ENCODE assay signal across 20 mouse cellular contexts in genomic region chr11:85886429-85886785, GRCm38 (mm10). TPM values are rescaled to one million over a fixed set of nuclear protein-coding genes. Genes with fewer than 3 reads are reported as not detected.
DNase-seq lines count a peak whose midpoint lies in the region; ATAC-seq lines count a peak whose summit lies in the region.
"Had no signal": no experiment of that assay in that cellular context is flagged by ENCODE, and none has a peak within 500 bp of the region (broad histone marks: within the 10 kb centered on the region; RNA-seq: fewer than 3 reads in every experiment).

No protein-coding gene starts in this region.

- no peaks in the 10 kb centered on the region for H3K9me3 ChIP-seq in heart, embryonic 11.5 days (replicated peaks; ENCODE audit: control insufficient read depth, low read length)
- H3K9me3 ChIP-seq in lung, embryonic 16.5 days (ENCODE audit: control insufficient read depth, low read length) = no peaks in the 10 kb centered on the region
- H3K9me3 ChIP-seq in limb, embryonic 10.5 days (replicated peaks) = no peaks in the 10 kb centered on the region
- H3K9me3 ChIP-seq: hindbrain, embryonic 15.5 days; stomach, embryonic 15.5 days had no signal

- no peak for ATAC-seq in heart, embryonic 11.5 days (replicated peaks; ENCODE audit: insufficient number of reproducible peaks, low FRiP score, low TSS enrichment)
- ATAC-seq in lung, embryonic 16.5 days (ENCODE audit: low read depth) = no peak
- no peak for ATAC-seq in megakaryocyte-erythroid progenitor cell, adult 5-6 weeks (replicated peaks; ENCODE audit: low FRiP score, low TSS enrichment, poor library complexity, severe bottlenecking)

- peak overlapping the region; percentile 27 for H3K4me3 ChIP-seq in heart, embryonic 11.5 days (ENCODE audit: low read depth, low read length)
- H3K4me3 ChIP-seq in lung, embryonic 16.5 days (ENCODE audit: low read length) = peak overlapping the region; percentile 64
- H3K4me3 ChIP-seq in limb, embryonic 10.5 days = peak overlapping the region; percentile 63
- H3K4me3 ChIP-seq: hindbrain, embryonic 15.5 days; stomach, embryonic 15.5 days had no signal

- 1% methylated on average over 22 of the region's 22 CpGs for WGBS in heart, embryonic 11.5 days (ENCODE audit: insufficient replicate concordance)
- 5% methylated on average over 22 of the region's 22 CpGs for WGBS in lung, embryonic 16.5 days
- under 1% methylated on average over 22 of the region's 22 CpGs for WGBS in limb, embryonic 10.5 days

- no peak for DNase-seq in heart, postnatal 4 days
- DNase-seq in lung, postnatal 25 days (ENCODE audit: low spot score) = no peak
- DNase-seq in R1 (ENCODE audit: low read depth, low spot score) = peak; percentile 19
- no peak for DNase-seq in limb, embryonic 10.5 days (ENCODE audit: low spot score)
- no peak for DNase-seq in frontal cortex, postnatal 14 days (ENCODE audit: low spot score in 2 of 2)
- DNase-seq: adrenal gland, postnatal 25 days; layer of hippocampus, adult 9-11 months; right cerebral cortex, postnatal 4 days had no signal

- peaks cover 78% of the 10 kb centered on the region for H3K27me3 ChIP-seq in heart, embryonic 11.5 days (ENCODE audit: control insufficient read depth, insufficient read depth, low read length)
- H3K27me3 ChIP-seq in lung, embryonic 16.5 days (ENCODE audit: control insufficient read depth, insufficient read depth, low read depth, low read length) = peaks cover 42% of the 10 kb centered on the region
- H3K27me3 ChIP-seq in limb, embryonic 10.5 days (ENCODE audit: low read depth, poor library complexity, severe bottlenecking) = peaks cover 78% of the 10 kb centered on the region

- peaks cover 18% of the 10 kb centered on the region for H3K4me1 ChIP-seq in heart, embryonic 11.5 days (ENCODE audit: control insufficient read depth, insufficient read depth, low read length)
- peaks cover 3% of the 10 kb centered on the region; the same call in 1 of the 2 replicates for H3K4me1 ChIP-seq in lung, embryonic 16.5 days (replicated peaks; ENCODE audit: control insufficient read depth, insufficient read depth, low read length)
- H3K4me1 ChIP-seq in limb, embryonic 10.5 days = peaks cover 71% of the 10 kb centered on the region

- no peaks in the 10 kb centered on the region for H3K36me3 ChIP-seq in heart, embryonic 11.5 days (ENCODE audit: control insufficient read depth, insufficient read depth, low read length)
- no peaks in the 10 kb centered on the region for H3K36me3 ChIP-seq in lung, embryonic 16.5 days (ENCODE audit: control insufficient read depth, insufficient read depth, low read length)
- H3K36me3 ChIP-seq in limb, embryonic 10.5 days = peaks cover 15% of the 10 kb centered on the region; the same call in 1 of the 2 replicates
- H3K36me3 ChIP-seq: hindbrain, embryonic 15.5 days; stomach, embryonic 15.5 days had no signal

- H3K4me2 ChIP-seq in heart, embryonic 11.5 days = peak overlapping the region; percentile 46
- H3K4me2 ChIP-seq in lung, embryonic 16.5 days (ENCODE audit: low read depth, low read length) = peak overlapping the region; percentile 41; the same call in 1 of the 2 replicates
- H3K4me2 ChIP-seq: hindbrain, embryonic 15.5 days; stomach, embryonic 15.5 days had no signal

- peak overlapping the region; percentile 43; the same call in 1 of the 2 replicates for H3K9ac ChIP-seq in heart, embryonic 11.5 days (ENCODE audit: low read depth, low read length)
- peak overlapping the region; percentile 88 for H3K9ac ChIP-seq in lung, embryonic 16.5 days (ENCODE audit: low read length)
- H3K9ac ChIP-seq: hindbrain, embryonic 15.5 days; stomach, embryonic 15.5 days had no signal

- H3K27ac ChIP-seq in heart, embryonic 11.5 days (ENCODE audit: low read depth, low read length) = no peak overlapping the region
- H3K27ac ChIP-seq in lung, embryonic 16.5 days (ENCODE audit: low read length) = peak overlapping the region; percentile 89
- H3K27ac ChIP-seq in limb, embryonic 10.5 days = peak overlapping the region; percentile 97
- H3K27ac ChIP-seq: hindbrain, embryonic 15.5 days; stomach, embryonic 15.5 days had no signal

RNA-seq across cellular contexts. Expression of gene Tbx4, which starts 0.2 kb away (rescaled TPM):
- polyA plus RNA-seq in heart, embryonic 11.5 days (2014; fragmentation: Nextera tagmentation; extraction: Ambion mirVana) = 0.49 and 0.82 TPM in 2 replicates
- total RNA-seq in heart, postnatal 4 days (2021) = under 1 TPM in 1 of 2 experiments, not detected in 1; 0.09 TPM
- polyA plus RNA-seq in lung, embryonic 16.5 days (2015; fragmentation: Nextera tagmentation; extraction: Ambion mirVana) = 61.4 and 70.5 TPM in 2 replicates
- 23.5 and 49.0 TPM in 2 replicates for polyA plus RNA-seq in limb, embryonic 10.5 days (2016; fragmentation: Nextera tagmentation; extraction: Ambion mirVana)
- not detected in 2 replicates for total RNA-seq in megakaryocyte-erythroid progenitor cell, adult 5-6 weeks (2014; fragmentation: Nextera tagmentation)
- total RNA-seq in megakaryocyte-erythroid progenitor cell, adult 5-6 weeks (2017) = 0.57 TPM in 1 of 2 replicates, not detected in the other
- total RNA-seq: adrenal gland, postnatal 25 days; megakaryocyte progenitor cell, adult 5-6 weeks had no signal
- polyA plus RNA-seq: kidney, embryonic 14.5 days had no signal

RNA-seq across cellular contexts. Expression of gene Gm11444, which starts 36.3 kb away (rescaled TPM):
- polyA plus RNA-seq in heart, embryonic 11.5 days (2014; fragmentation: Nextera tagmentation; extraction: Ambion mirVana) = not detected in 2 replicates
- not detected for total RNA-seq in heart, postnatal 4 days (2021)
- not detected in 2 replicates for polyA plus RNA-seq in lung, embryonic 16.5 days (2015; fragmentation: Nextera tagmentation; extraction: Ambion mirVana)
- polyA plus RNA-seq in limb, embryonic 10.5 days (2016; fragmentation: Nextera tagmentation; extraction: Ambion mirVana) = not detected in 2 replicates
- total RNA-seq in megakaryocyte-erythroid progenitor cell, adult 5-6 weeks (2014; fragmentation: Nextera tagmentation) = not detected in 2 replicates
- not detected in 2 replicates for total RNA-seq in megakaryocyte-erythroid progenitor cell, adult 5-6 weeks (2017)
- total RNA-seq: adrenal gland, postnatal 25 days; left cerebral cortex, postnatal 36 days; megakaryocyte progenitor cell, adult 5-6 weeks had no signal
- polyA plus RNA-seq: C2C12; cortical plate, adult 2 months; gonadal fat pad, adult 2 months; hindbrain, embryonic 15.5 days; kidney, embryonic 14.5 days; stomach, embryonic 15.5 days; urinary bladder, adult 2 months had no signal

RNA-seq across cellular contexts. Expression of gene Tbx2, which starts 54.1 kb away (rescaled TPM):
- 3.6 and 4.4 TPM in 2 replicates for polyA plus RNA-seq in heart, embryonic 11.5 days (2014; fragmentation: Nextera tagmentation; extraction: Ambion mirVana)
- 10 to 100 TPM; 11.3 to 11.5 TPM for total RNA-seq in heart, postnatal 4 days (2021)
- polyA plus RNA-seq in lung, embryonic 16.5 days (2015; fragmentation: Nextera tagmentation; extraction: Ambion mirVana) = 24.6 and 25.1 TPM in 2 replicates
- polyA plus RNA-seq in limb, embryonic 10.5 days (2016; fragmentation: Nextera tagmentation; extraction: Ambion mirVana) = 4.0 and 5.3 TPM in 2 replicates
- not detected in 2 replicates for total RNA-seq in megakaryocyte-erythroid progenitor cell, adult 5-6 weeks (2014; fragmentation: Nextera tagmentation)
- total RNA-seq in megakaryocyte-erythroid progenitor cell, adult 5-6 weeks (2017) = 0.19 TPM in 1 of 2 replicates, not detected in the other
- total RNA-seq: megakaryocyte progenitor cell, adult 5-6 weeks had no signal

Comparison
In these comparisons a context has a peak if more than half of its experiments do, and no peak if none do; other contexts are left out.
1. RNA of gene Tbx4, which starts 0.2 kb away (polyA plus RNA-seq): 61.4 to 70.5 TPM in lung, embryonic 16.5 days and 23.5 to 49.0 TPM in limb, embryonic 10.5 days; 0.49 to 0.82 TPM in heart, embryonic 11.5 days; every median in the first group is over 10 times any median in the second.
2. Peak in every context shown above with its lines, with median percentiles within 50 percentile points of each other: H3K4me3 ChIP-seq.